Mouse (Mus musculus) intestine, embryonic 16.5 days (tissue): ENCODE results near the gene Nub1. TPM values are rescaled to one million over a fixed set of nuclear protein-coding genes. Genes with fewer than 3 reads are reported as not detected.

ENCODE experiments used
- ATAC-seq: fragments of 200-750 bp; cut with Nextera tagmentation; 2 replicates; pipeline ENCODE4 v1.8.0; 2017; ENCODE audit warnings: moderate TSS enrichment, moderate library complexity
- H3K27ac ChIP-seq: fragments of 300-500 bp; sonication (generic); 2 replicates; pipeline ENCODE4 v1.5.1; 2014; ENCODE audit warnings: mild to moderate bottlenecking, low read length
- H3K27me3 ChIP-seq: fragments of 300-500 bp; sonication (generic); replicated peaks from 2 replicates; pipeline ENCODE4 v1.6.1; 2014; ENCODE audit warnings: low read length, control low read depth, mixed read lengths; ENCODE audit not compliant: control insufficient read depth, insufficient read depth
- H3K36me3 ChIP-seq: fragments of 300-500 bp; sonication (generic); 2 replicates; pipeline ENCODE4 v1.6.1; 2014; ENCODE audit warnings: low read length, control low read depth; ENCODE audit not compliant: control insufficient read depth, insufficient read depth
- H3K4me1 ChIP-seq: fragments of 300-500 bp; sonication (generic); 2 replicates; pipeline ENCODE4 v1.6.1; 2014; ENCODE audit warnings: low read length, control low read depth, mixed read lengths; ENCODE audit not compliant: control insufficient read depth, insufficient read depth
- H3K4me2 ChIP-seq: fragments of 300-500 bp; sonication (generic); 2 replicates; pipeline ENCODE4 v1.6.1; 2014; ENCODE audit warnings: low read depth, low read length, control low read depth
- H3K4me3 ChIP-seq: fragments of 300-500 bp; sonication (generic); 2 replicates; pipeline ENCODE4 v1.5.1; 2014; ENCODE audit warnings: mild to moderate bottlenecking, low read length
- H3K9ac ChIP-seq: fragments of 300-500 bp; sonication (generic); 2 replicates; pipeline ENCODE4 v1.6.1; 2014; ENCODE audit warnings: low read depth, low read length
- H3K9me3 ChIP-seq: fragments of 300-500 bp; sonication (generic); 2 replicates; pipeline ENCODE4 v1.6.1; 2016; ENCODE audit warnings: low read length, control low read depth; ENCODE audit not compliant: control insufficient read depth
- WGBS: fragments of 180-500 bp; shearing (Covaris S2); extraction: QIAGEN DNeasy Blood & Tissue Kit; methylation state at CpG from one replicate; pipeline ENCODE4 v1.1.7; 2014; 5-methylcytosine and 5-hydroxymethylcytosine counted together
- polyA plus RNA-seq: library from polyadenylated mRNA; unstranded; fragments of >200 nt; fragmentation: Nextera tagmentation; extraction: Ambion mirVana; gene quantifications from 2 replicates; pipeline ENCODE4 v1.2.1, GENCODE M21; 2015

The Nub1 gene
- polyA plus RNA-seq, 1 experiment from 2014 or later, result 28.1 TPM

- H3K27me3 ChIP-seq, result no peaks in the 10 kb centered on the region
- no peak overlapping the region for H3K27ac ChIP-seq
- H3K36me3 ChIP-seq, result no peaks in the 10 kb centered on the region
- ATAC-seq, result no peak
- WGBS, result 89% methylated on average over 3 of the region's 3 CpGs
- H3K4me3 ChIP-seq, result no peak overlapping the region
- H3K4me1 ChIP-seq, result peaks cover 16% of the 10 kb centered on the region
- H3K9ac ChIP-seq, result no peak overlapping the region
- H3K4me2 ChIP-seq, result no peak overlapping the region
- H3K9me3 ChIP-seq, result no peaks in the 10 kb centered on the region
Observed at GRCm38 (mm10) chr5:24719852-24720251, 34.5 kb downstream of the Nub1 start.

- no peak overlapping the region for H3K4me2 ChIP-seq
- H3K27me3 ChIP-seq, result no peaks in the 10 kb centered on the region
- no peak overlapping the region for H3K4me3 ChIP-seq
- H3K9ac ChIP-seq, result no peak overlapping the region
- peak overlapping the region; percentile 75; the same call in 1 of the 2 replicates for H3K27ac ChIP-seq
- H3K9me3 ChIP-seq, result no peaks in the 10 kb centered on the region
- 73% methylated on average over 11 of the region's 11 CpGs for WGBS
- H3K36me3 ChIP-seq, result no peaks in the 10 kb centered on the region
- no peak for ATAC-seq
- peaks cover 26% of the 10 kb centered on the region for H3K4me1 ChIP-seq
Observed at GRCm38 (mm10) chr5:24723527-24724269, 38.4 kb downstream of the Nub1 start.

- 70% methylated on average over 5 of the region's 5 CpGs for WGBS
Observed at GRCm38 (mm10) chr5:24724270-24724634, 38.9 kb downstream of the Nub1 start.

GRCm38 (mm10) chr5:24724805-24725204 lies 39.5 kb downstream of the Nub1 start:
- no peak overlapping the region for H3K4me3 ChIP-seq
- H3K4me1 ChIP-seq, result peaks cover 32% of the 10 kb centered on the region
- H3K36me3 ChIP-seq, result no peaks in the 10 kb centered on the region
- H3K27me3 ChIP-seq, result no peaks in the 10 kb centered on the region
- H3K27ac ChIP-seq, result peak overlapping the region; percentile 75
- 31% methylated on average over 5 of the region's 5 CpGs for WGBS
- no peaks in the 10 kb centered on the region for H3K9me3 ChIP-seq
- H3K9ac ChIP-seq, result peak overlapping the region; percentile 12
- peak; percentile 64; the same call in 1 of the 2 replicates for ATAC-seq
- no peak overlapping the region for H3K4me2 ChIP-seq

More at GRCm38 (mm10) chr5:24724270-24724634, 38.9 kb downstream of the Nub1 start:
- peak overlapping the region; percentile 12; the same call in 1 of the 2 replicates for H3K9ac ChIP-seq
- ATAC-seq, result 0 out of 2 replicates have a peak, but pooled peaks have one; percentile 16
- H3K9me3 ChIP-seq, result no peaks in the 10 kb centered on the region
- no peaks in the 10 kb centered on the region for H3K27me3 ChIP-seq
- H3K4me1 ChIP-seq, result peaks cover 27% of the 10 kb centered on the region
- no peak overlapping the region for H3K4me2 ChIP-seq
- peak overlapping the region; percentile 75 for H3K27ac ChIP-seq
- no peak overlapping the region for H3K4me3 ChIP-seq
- H3K36me3 ChIP-seq, result no peaks in the 10 kb centered on the region

- H3K9ac ChIP-seq, result no peak overlapping the region
- no peaks in the 10 kb centered on the region for H3K27me3 ChIP-seq
- H3K4me1 ChIP-seq, result peaks cover 39% of the 10 kb centered on the region
- no peaks in the 10 kb centered on the region for H3K9me3 ChIP-seq
- H3K4me3 ChIP-seq, result no peak overlapping the region
- 74% methylated on average over 6 of the region's 6 CpGs for WGBS
- no peak overlapping the region for H3K27ac ChIP-seq
- H3K4me2 ChIP-seq, result no peak overlapping the region
- no peaks in the 10 kb centered on the region for H3K36me3 ChIP-seq
- ATAC-seq, result no peak
Observed at GRCm38 (mm10) chr5:24725897-24726296, 40.6 kb downstream of the Nub1 start.

- no peak overlapping the region; the same call in 1 of the 2 replicates for H3K4me2 ChIP-seq
- no peaks in the 10 kb centered on the region for H3K9me3 ChIP-seq
- H3K27me3 ChIP-seq, result no peaks in the 10 kb centered on the region; the same call in 1 of the 2 replicates
- ATAC-seq, result 0 out of 2 replicates have a peak, but pooled peaks have one; percentile 27
- H3K4me3 ChIP-seq, result no peak overlapping the region
- H3K9ac ChIP-seq, result no peak overlapping the region
- H3K4me1 ChIP-seq, result peaks cover 43% of the 10 kb centered on the region
- WGBS, result 57% methylated on average over 12 of the region's 12 CpGs
- H3K27ac ChIP-seq, result no peak overlapping the region
- H3K36me3 ChIP-seq, result no peaks in the 10 kb centered on the region
Observed at GRCm38 (mm10) chr5:24726901-24727836, 41.8 kb downstream of the Nub1 start.

GRCm38 (mm10) chr5:24729797-24730487 lies 44.6 kb downstream of the Nub1 start:
- Histone ChIP-seq H3K4me1 (peaks cover 37% of the 10 kb centered on the region), H3K9me3 (no peaks in the 10 kb centered on the region), H3K27ac (0 out of 2 replicates have a peak overlapping the region, but pooled peaks have one; percentile 4), H3K27me3 (no peaks in the 10 kb centered on the region; the same call in 1 of the 2 replicates), H3K4me2 (peak overlapping the region; percentile 95), H3K9ac (peak overlapping the region; percentile 75), H3K36me3 (no peaks in the 10 kb centered on the region), H3K4me3 (peak overlapping the region; percentile 61)
- 1% methylated on average over 49 of the region's 49 CpGs for WGBS
- ATAC-seq, result peak; percentile 24

- Histone ChIP-seq H3K36me3 (no peaks in the 10 kb centered on the region), H3K4me2 (peak within 1 kb of the TSS; percentile 95), H3K4me1 (peaks cover 31% of the 10 kb centered on the region), H3K27me3 (no peaks in the 10 kb centered on the region; the same call in 1 of the 2 replicates), H3K9me3 (no peaks in the 10 kb centered on the region), H3K27ac (0 out of 2 replicates have a peak within 1 kb of the TSS, but pooled peaks have one; percentile 4), H3K4me3 (peak within 1 kb of the TSS; percentile 61), H3K9ac (peak within 1 kb of the TSS; percentile 75)
- WGBS, result under 1% methylated on average over 21 of the region's 23 CpGs
- ATAC-seq, result peak; percentile 24
Observed at GRCm38 (mm10) chr5:24730488-24730871, 45.1 kb downstream of the Nub1 start, which contains the start of gene Wdr86. TSS of gene Wdr86 (minus strand) at chr5:24730727.
